Mouse (Mus musculus): ENCODE measurements around the gene Aldh1a3. TPM values are rescaled to one million over a fixed set of nuclear protein-coding genes. Genes with fewer than 3 reads are reported as not detected.

Gene Aldh1a3
- polyA plus RNA-seq, 1 experiment = 1.8 TPM

GRCm38 (mm10) chr7:66451622-66452295 lies 24.4 kb upstream of the Aldh1a3 start:
- H3K36me3 ChIP-seq (ENCODE audit: control insufficient read depth, insufficient read depth, low read length) = no peaks in the 10 kb centered on the region
- TF ChIP-seq CTCF (IDR thresholded peaks at IDR 0.05; ENCODE audit: borderline replicate concordance, control insufficient read depth, extremely low read depth, insufficient read depth, low read length, poor library complexity) (no peak), POLR2A (IDR thresholded peaks at IDR 0.05; ENCODE audit: control insufficient read depth, extremely low read depth, insufficient read depth, low read length, poor library complexity) (no peak)
- H3K4me1 ChIP-seq (replicated peaks; ENCODE audit: control insufficient read depth, insufficient read depth, low read length) = peaks cover 3% of the 10 kb centered on the region; the same call in 1 of the 2 replicates
- 92% methylated on average over 12 of the region's 12 CpGs for WGBS
- no peak for DNase-seq
- no peak overlapping the region for H3K4me3 ChIP-seq (ENCODE audit: control insufficient read depth, insufficient read depth, low read length)
- no peak overlapping the region for H3K27ac ChIP-seq (ENCODE audit: control insufficient read depth, insufficient read depth, low read length)
- no peaks in the 10 kb centered on the region for H3K27me3 ChIP-seq (ENCODE audit: control insufficient read depth, insufficient read depth, low read length)

GRCm38 (mm10) chr7:66449971-66450752 lies 22.8 kb upstream of the Aldh1a3 start:
- TF ChIP-seq CTCF (IDR thresholded peaks at IDR 0.05; ENCODE audit: borderline replicate concordance, control insufficient read depth, extremely low read depth, insufficient read depth, low read length, poor library complexity) = no peak
- no peak for TF ChIP-seq POLR2A (IDR thresholded peaks at IDR 0.05; ENCODE audit: control insufficient read depth, extremely low read depth, insufficient read depth, low read length, poor library complexity)
- DNase-seq = no peak
- H3K4me3 ChIP-seq (ENCODE audit: control insufficient read depth, insufficient read depth, low read length) = no peak overlapping the region

GRCm38 (mm10) chr7:66448786-66449540 lies 21.6 kb upstream of the Aldh1a3 start:
- 89% methylated on average over 15 of the region's 15 CpGs for WGBS
- Histone ChIP-seq H3K27ac (ENCODE audit: control insufficient read depth, insufficient read depth, low read length) (no peak overlapping the region), H3K4me3 (ENCODE audit: control insufficient read depth, insufficient read depth, low read length) (no peak overlapping the region), H3K4me1 (replicated peaks; ENCODE audit: control insufficient read depth, insufficient read depth, low read length) (peaks cover 5% of the 10 kb centered on the region; the same call in 1 of the 2 replicates), H3K36me3 (ENCODE audit: control insufficient read depth, insufficient read depth, low read length) (no peaks in the 10 kb centered on the region), H3K27me3 (ENCODE audit: control insufficient read depth, insufficient read depth, low read length) (no peaks in the 10 kb centered on the region)
- TF ChIP-seq POLR2A (IDR thresholded peaks at IDR 0.05; ENCODE audit: control insufficient read depth, extremely low read depth, insufficient read depth, low read length, poor library complexity) = no peak
- TF ChIP-seq CTCF (IDR thresholded peaks at IDR 0.05; ENCODE audit: borderline replicate concordance, control insufficient read depth, extremely low read depth, insufficient read depth, low read length, poor library complexity) = no peak
- DNase-seq = no peak

More at GRCm38 (mm10) chr7:66449971-66450752, 22.8 kb upstream of the Aldh1a3 start:
- H3K27ac ChIP-seq (ENCODE audit: control insufficient read depth, insufficient read depth, low read length) = no peak overlapping the region
- no peaks in the 10 kb centered on the region for H3K36me3 ChIP-seq (ENCODE audit: control insufficient read depth, insufficient read depth, low read length)
- no peaks in the 10 kb centered on the region for H3K27me3 ChIP-seq (ENCODE audit: control insufficient read depth, insufficient read depth, low read length)
- 11% methylated on average over 16 of the region's 16 CpGs for WGBS
- H3K4me1 ChIP-seq (replicated peaks; ENCODE audit: control insufficient read depth, insufficient read depth, low read length) = peaks cover 4% of the 10 kb centered on the region; the same call in 1 of the 2 replicates

- H3K36me3 ChIP-seq (ENCODE audit: control insufficient read depth, insufficient read depth, low read length) = no peaks in the 10 kb centered on the region
- no peaks in the 10 kb centered on the region for H3K27me3 ChIP-seq (ENCODE audit: control insufficient read depth, insufficient read depth, low read length)
- no peak overlapping the region for H3K27ac ChIP-seq (ENCODE audit: control insufficient read depth, insufficient read depth, low read length)
- no peak for TF ChIP-seq POLR2A (IDR thresholded peaks at IDR 0.05; ENCODE audit: control insufficient read depth, extremely low read depth, insufficient read depth, low read length, poor library complexity)
- no peak for TF ChIP-seq CTCF (IDR thresholded peaks at IDR 0.05; ENCODE audit: borderline replicate concordance, control insufficient read depth, extremely low read depth, insufficient read depth, low read length, poor library complexity)
- WGBS = 90% methylated on average over 10 of the region's 10 CpGs
- H3K4me1 ChIP-seq (replicated peaks; ENCODE audit: control insufficient read depth, insufficient read depth, low read length) = peaks cover 5% of the 10 kb centered on the region; the same call in 1 of the 2 replicates
- no peak for DNase-seq
- H3K4me3 ChIP-seq (ENCODE audit: control insufficient read depth, insufficient read depth, low read length) = no peak overlapping the region
These were observed 21.0 kb upstream of the Aldh1a3 start for GRCm38 (mm10) chr7:66448304-66448703.

GRCm38 (mm10) chr7:66446860-66447259 lies 19.5 kb upstream of the Aldh1a3 start:
- Histone ChIP-seq H3K36me3 (ENCODE audit: control insufficient read depth, insufficient read depth, low read length) (no peaks in the 10 kb centered on the region), H3K4me3 (ENCODE audit: control insufficient read depth, insufficient read depth, low read length) (no peak overlapping the region), H3K4me1 (replicated peaks; ENCODE audit: control insufficient read depth, insufficient read depth, low read length) (peaks cover 5% of the 10 kb centered on the region; the same call in 1 of the 2 replicates), H3K27me3 (ENCODE audit: control insufficient read depth, insufficient read depth, low read length) (no peaks in the 10 kb centered on the region), H3K27ac (ENCODE audit: control insufficient read depth, insufficient read depth, low read length) (no peak overlapping the region)
- TF ChIP-seq CTCF (IDR thresholded peaks at IDR 0.05; ENCODE audit: borderline replicate concordance, control insufficient read depth, extremely low read depth, insufficient read depth, low read length, poor library complexity) = no peak
- no peak for TF ChIP-seq POLR2A (IDR thresholded peaks at IDR 0.05; ENCODE audit: control insufficient read depth, extremely low read depth, insufficient read depth, low read length, poor library complexity)
- 85% methylated on average over 3 of the region's 3 CpGs for WGBS
- no peak for DNase-seq
